28 mouse cellular contexts compared by ENCODE assay signal in the genomic region with DNA sequence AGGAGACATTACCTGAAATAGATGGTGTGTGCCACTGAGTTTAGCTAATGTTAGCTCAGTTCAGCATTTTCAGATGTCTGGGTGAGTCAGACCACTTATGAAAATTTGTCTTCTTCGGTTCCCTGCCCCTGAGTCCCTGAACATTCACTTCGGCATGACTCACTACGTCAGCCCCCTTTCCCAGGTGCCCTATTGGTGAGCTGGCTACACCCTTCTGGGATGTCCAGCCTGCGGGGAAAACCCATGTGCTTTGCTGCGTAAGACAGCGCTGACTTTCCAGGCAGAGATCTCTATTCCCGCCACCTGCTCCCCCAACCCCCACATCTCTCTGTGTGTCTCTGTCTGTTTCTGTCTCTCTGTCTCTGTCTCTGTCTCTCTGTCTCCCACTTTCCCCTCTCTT. TPM values are rescaled to one million over a fixed set of nuclear protein-coding genes. Genes with fewer than 3 reads are reported as not detected.
DNase-seq lines count a peak whose midpoint lies in the region; ATAC-seq and TF ChIP-seq lines count a peak whose summit lies in the region.
"Had no signal": no experiment of that assay in that cellular context is flagged by ENCODE, and none has a peak within 500 bp of the region (broad histone marks: within the 10 kb centered on the region; RNA-seq: fewer than 3 reads in every experiment).

No protein-coding gene starts in this region.

- H3K4me2 ChIP-seq in heart, embryonic 12.5 days, result no peak overlapping the region
- H3K4me2 ChIP-seq in CH12.LX (ENCODE audit: insufficient read depth, low read depth, poor library complexity, severe bottlenecking), result peak overlapping the region; percentile 83
- H3K4me2 ChIP-seq: forebrain, embryonic 13.5 days; heart, embryonic 11.5 days; heart, embryonic 15.5 days; hindbrain, embryonic 13.5 days; intestine, embryonic 15.5 days had no signal

- TF ChIP-seq POLR2A in CH12.LX (IDR thresholded peaks at IDR 0.05; ENCODE audit: low read depth, low read length), result no peak

- in situ Hi-C loops in CH12.LX (cut with MboI; ENCODE audit: low pct_ligation_motif_present, low pct_unique_long_range_greater_than_20kb, low sequenced_read_pairs), result no loop called here

- no peaks in the 10 kb centered on the region for H3K27me3 ChIP-seq in heart, embryonic 10.5 days (ENCODE audit: insufficient read depth, poor library complexity, severe bottlenecking)
- H3K27me3 ChIP-seq in heart, embryonic 12.5 days (replicated peaks), result no peaks in the 10 kb centered on the region
- H3K27me3 ChIP-seq in CH12.LX (replicated peaks), result no peaks in the 10 kb centered on the region
- H3K27me3 ChIP-seq: forebrain, embryonic 13.5 days; heart, embryonic 15.5 days; hindbrain, embryonic 13.5 days; intestine, embryonic 15.5 days had no signal

- no peaks in the 10 kb centered on the region for H3K36me3 ChIP-seq in heart, embryonic 10.5 days
- no peaks in the 10 kb centered on the region for H3K36me3 ChIP-seq in heart, embryonic 12.5 days
- no peaks in the 10 kb centered on the region for H3K36me3 ChIP-seq in CH12.LX (replicated peaks in 1 of 2; ENCODE audit: control insufficient read depth in 1 of 2, insufficient read depth in 1 of 2, low read length in 1 of 2)
- H3K36me3 ChIP-seq: forebrain, embryonic 10.5 days; G1E; heart, embryonic 15.5 days; hindbrain, embryonic 10.5 days; hindbrain, embryonic 13.5 days; intestine, embryonic 15.5 days had no signal

- TF ChIP-seq RAD21 in CH12.LX (IDR thresholded peaks at IDR 0.05; ENCODE audit: low read depth, low read length), result peak; percentile 16

- dilution Hi-C loops in CH12.LX (cut with MboI; ENCODE audit: extremely low pct_ligation_motif_present, extremely low pct_unique_long_range_greater_than_20kb, low sequenced_read_pairs), result no loop called here

- no peak for TF ChIP-seq CTCF in CH12.LX (conservative IDR thresholded peaks at IDR 0.05 in 1 of 2, IDR thresholded peaks at IDR 0.05 in 1 of 2; ENCODE audit: low read depth in 2 of 2, low read length in 2 of 2)

- H3K79me2 ChIP-seq in CH12.LX (replicated peaks; ENCODE audit: control insufficient read depth, extremely low read depth, insufficient read depth, poor library complexity, severe bottlenecking), result no peaks in the 10 kb centered on the region

- peak; percentile 68 for DNase-seq in heart, embryonic 10.5 days (ENCODE audit: low spot score)
- DNase-seq in 3T3-L1 (ENCODE audit: low read depth, low spot score) (peak; percentile 27), CH12.LX (ENCODE audit: extremely low read depth) (peak; percentile 97)
- peak; percentile 46 for DNase-seq in brain, adult 2 months (ENCODE audit: low read depth, low spot score)
- no peak for DNase-seq in cerebellum, postnatal 4 days (ENCODE audit: low spot score in 2 of 2)
- DNase-seq: adrenal gland, postnatal 14 days; cerebellum, adult 11-12 months; cerebellum, adult 8-10 months; cerebellum, postnatal 10 days; cerebellum, postnatal 36 days; gastrocnemius, postnatal 25 days; heart, adult 2 months; heart, postnatal 10 days; heart, postnatal 36 days; kidney, adult 11 months had no signal

- H3K4me3 ChIP-seq in heart, embryonic 10.5 days, result no peak overlapping the region
- no peak overlapping the region for H3K4me3 ChIP-seq in heart, embryonic 12.5 days
- no peak overlapping the region for H3K4me3 ChIP-seq in CH12.LX (replicated peaks in 1 of 3; ENCODE audit: low read depth in 2 of 3, low read length in 2 of 3, poor library complexity in 1 of 3)
- H3K4me3 ChIP-seq: forebrain, embryonic 10.5 days; forebrain, embryonic 13.5 days; heart, adult 2 months; heart, embryonic 15.5 days; hindbrain, embryonic 10.5 days; hindbrain, embryonic 13.5 days; intestine, embryonic 15.5 days had no signal

- no peak overlapping the region for H3K9ac ChIP-seq in heart, embryonic 12.5 days
- H3K9ac ChIP-seq in CH12.LX (ENCODE audit: insufficient read depth, low read depth), result no peak overlapping the region
- H3K9ac ChIP-seq: forebrain, embryonic 13.5 days; heart, embryonic 15.5 days; hindbrain, embryonic 13.5 days; intestine, embryonic 15.5 days had no signal

- H3K27ac ChIP-seq in heart, embryonic 10.5 days, result no peak overlapping the region
- no peak overlapping the region for H3K27ac ChIP-seq in heart, embryonic 12.5 days (ENCODE audit: poor library complexity, severe bottlenecking)
- peak overlapping the region; percentile 30; the same call in 1 of the 2 replicates for H3K27ac ChIP-seq in CH12.LX (ENCODE audit: insufficient read depth, low read depth)
- H3K27ac ChIP-seq: forebrain, embryonic 10.5 days; forebrain, embryonic 13.5 days; heart, adult 2 months; heart, embryonic 15.5 days; hindbrain, embryonic 10.5 days; hindbrain, embryonic 13.5 days; intestine, embryonic 15.5 days had no signal

- WGBS in heart, embryonic 10.5 days, result 90% methylated on average over 7 of the region's 7 CpGs
- 79% methylated on average over 7 of the region's 7 CpGs for WGBS in heart, embryonic 12.5 days

- peaks cover 5% of the 10 kb centered on the region; the same call in 1 of the 2 replicates for H3K4me1 ChIP-seq in heart, embryonic 10.5 days
- H3K4me1 ChIP-seq in heart, embryonic 12.5 days (replicated peaks), result no peaks in the 10 kb centered on the region
- peaks cover 17 to 52% of the 10 kb centered on the region in 2 experiments; a peak in 3 of 4 replicates for H3K4me1 ChIP-seq in CH12.LX (ENCODE audit: control insufficient read depth in 1 of 2, insufficient read depth in 2 of 2)
- H3K4me1 ChIP-seq: forebrain, embryonic 13.5 days; heart, embryonic 15.5 days; hindbrain, embryonic 10.5 days; hindbrain, embryonic 13.5 days; intestine, embryonic 15.5 days had no signal

- ATAC-seq in heart, embryonic 12.5 days (ENCODE audit: insufficient number of reproducible peaks, low FRiP score), result no peak
- ATAC-seq: activated CD4-positive, CD25-positive, alpha-beta regulatory T cell, adult 4 months; forebrain, embryonic 13.5 days; forebrain, embryonic 16.5 days; hindbrain, embryonic 16.5 days; intestine, embryonic 15.5 days had no signal

- H3K9me3 ChIP-seq in heart, embryonic 10.5 days, result no peaks in the 10 kb centered on the region
- H3K9me3 ChIP-seq in heart, embryonic 12.5 days (replicated peaks), result no peaks in the 10 kb centered on the region
- no peaks in the 10 kb centered on the region for H3K9me3 ChIP-seq in CH12.LX (replicated peaks; ENCODE audit: low read length)
- H3K9me3 ChIP-seq: forebrain, embryonic 10.5 days; forebrain, embryonic 13.5 days; G1E; heart, embryonic 15.5 days; hindbrain, embryonic 10.5 days; hindbrain, embryonic 13.5 days; intestine, embryonic 15.5 days had no signal

- peak; percentile 93 for TF ChIP-seq EP300 in CH12.LX (IDR thresholded peaks at IDR 0.05; ENCODE audit: low read length)

TF ChIP-seq in CH12.LX, 34 proteins besides CTCF, POLR2A, EP300 and RAD21 (continues in another document):
- no peak; the same call in 1 of the 2 replicates for TF ChIP-seq CHD1 (IDR thresholded peaks at IDR 0.05; ENCODE audit: low read depth, low read length)
- peak; percentile 96 for TF ChIP-seq TCF12 (IDR thresholded peaks at IDR 0.05; ENCODE audit: low read depth, low read length)
- TF ChIP-seq ZNF384 (IDR thresholded peaks at IDR 0.05; ENCODE audit: low read depth, low read length), result peak; percentile 31; the same call in 1 of the 2 replicates
- TF ChIP-seq MAFK (IDR thresholded peaks at IDR 0.05; ENCODE audit: insufficient replicate concordance, low read length), result no peak; the same call in none of the 2 replicates
- TF ChIP-seq USF1 (IDR thresholded peaks at IDR 0.05; ENCODE audit: low read depth, low read length), result no peak
- peak; percentile 46; the same call in 1 of the 2 replicates for TF ChIP-seq HCFC1 (IDR thresholded peaks at IDR 0.05; ENCODE audit: low read depth, low read length)
- peak; percentile 91 for TF ChIP-seq MYC (IDR thresholded peaks at IDR 0.05; ENCODE audit: low read depth, low read length)
- TF ChIP-seq UBTF (IDR thresholded peaks at IDR 0.05; ENCODE audit: low read depth, low read length), result no peak
- peak; percentile 53; the same call in 1 of the 2 replicates for TF ChIP-seq MXI1 (IDR thresholded peaks at IDR 0.05; ENCODE audit: low read depth, low read length)
- TF ChIP-seq ELF1 (IDR thresholded peaks at IDR 0.05; ENCODE audit: low read depth, low read length), result peak; percentile 50; the same call in 1 of the 2 replicates
- peak; percentile 52 for TF ChIP-seq NRF1 (IDR thresholded peaks at IDR 0.05; ENCODE audit: low read depth, low read length)
- TF ChIP-seq PAX5 (IDR thresholded peaks at IDR 0.05; ENCODE audit: low read length), result no peak
- peak; percentile 83 for TF ChIP-seq JUN (IDR thresholded peaks at IDR 0.05; ENCODE audit: insufficient read depth, low read depth, low read length)
- TF ChIP-seq RCOR1 (conservative IDR thresholded peaks at IDR 0.05; ENCODE audit: low read depth, low read length), result peak; percentile 94
- no peak for TF ChIP-seq TBP (conservative IDR thresholded peaks at IDR 0.05; ENCODE audit: low read depth, low read length)
- TF ChIP-seq BHLHE40 (IDR thresholded peaks at IDR 0.05; ENCODE audit: low read depth, low read length), result peak; percentile 80
- TF ChIP-seq SMC3 (IDR thresholded peaks at IDR 0.05; ENCODE audit: low read depth, low read length), result peak; percentile 26
- TF ChIP-seq IRF4 (IDR thresholded peaks at IDR 0.05; ENCODE audit: low read depth, low read length), result peak; percentile 90
- peak; percentile 95 for TF ChIP-seq ETS1 (conservative IDR thresholded peaks at IDR 0.05; ENCODE audit: low read depth, low read length)
- peak; percentile 96 for TF ChIP-seq CHD2 (IDR thresholded peaks at IDR 0.05; ENCODE audit: low read length)
- TF ChIP-seq MEF2A (IDR thresholded peaks at IDR 0.05; ENCODE audit: borderline replicate concordance, low read depth, low read length), result peak; percentile 93
- no peak for TF ChIP-seq GABPA (IDR thresholded peaks at IDR 0.05; ENCODE audit: insufficient replicate concordance, low read depth, low read length)
- TF ChIP-seq JUND (conservative IDR thresholded peaks at IDR 0.05; ENCODE audit: low read depth, low read length), result peak; percentile 76
- TF ChIP-seq NELFE (IDR thresholded peaks at IDR 0.05; ENCODE audit: low read depth, low read length), result no peak; the same call in 1 of the 2 replicates
- TF ChIP-seq ZMIZ1 (IDR thresholded peaks at IDR 0.05; ENCODE audit: low read depth, low read length), result peak; percentile 71
- TF ChIP-seq ZKSCAN1 (IDR thresholded peaks at IDR 0.05; ENCODE audit: borderline replicate concordance, low read depth, low read length), result peak; percentile 13; the same call in 1 of the 2 replicates
- TF ChIP-seq SIN3A (IDR thresholded peaks at IDR 0.05; ENCODE audit: low read length), result peak; percentile 79; the same call in 1 of the 2 replicates

RNA-seq across cellular contexts. Expression of a gene that starts 23.1 kb away (rescaled TPM):
- 0.05 TPM in 2 replicates for polyA plus RNA-seq in heart, embryonic 10.5 days (2016; fragmentation: Nextera tagmentation; extraction: Ambion mirVana)
- polyA plus RNA-seq in heart, embryonic 12.5 days (2016; fragmentation: Nextera tagmentation; extraction: Ambion mirVana), result 0.06 and 0.17 TPM in 2 replicates
- total RNA-seq in CH12.LX (2012; rRNA removed) (0.04 TPM in 1 of 2 replicates, not detected in the other), CH12.LX (2014; rRNA removed) (not detected in 2 replicates)
- polyA plus RNA-seq in CH12.LX (2012; ENCODE audit: insufficient read length, low read depth), result 0.14 TPM in 1 of 2 replicates, not detected in the other
- polyA plus RNA-seq: activated CD4-positive, CD25-positive, alpha-beta regulatory T cell, adult 4 months; embryonic facial prominence, embryonic 11.5 days; forebrain, embryonic 10.5 days; forebrain, embryonic 13.5 days; forebrain, embryonic 16.5 days; G1E; heart, embryonic 11.5 days; hindbrain, embryonic 13.5 days; hindbrain, embryonic 16.5 days had no signal

Comparison
In these comparisons a context has a peak if more than half of its experiments do, and no peak if none do; other contexts are left out.
1. DNase-seq: peak in heart, embryonic 10.5 days (single experiment), 3T3-L1 (single experiment), CH12.LX (single experiment) and brain, adult 2 months (single experiment); none in cerebellum, postnatal 4 days (0 of 2).